Mouse (Mus musculus) CH12.LX (cell line): Measurements from ENCODE around the gene S1pr4. TPM values are rescaled to one million over a fixed set of nuclear protein-coding genes. Genes with fewer than 3 reads are reported as not detected.

Experiments
- DNase-seq: peaks from one replicate; pipeline ENCODE4 v3.0.0-alpha.2; 2013; ENCODE audit errors: extremely low read depth
- H3K27ac ChIP-seq: 2 replicates; pipeline ENCODE4 v1.5.1; 2012; ENCODE audit warnings: low read depth, mild to moderate bottlenecking, control low read depth, moderate library complexity; ENCODE audit not compliant: insufficient read depth
- H3K27me3 ChIP-seq: replicated peaks from 2 replicates; pipeline ENCODE3; 2012; ENCODE audit warnings: inconsistent platforms
- H3K36me3 ChIP-seq, 2 experiments: replicated peaks in 1 of 2; 2 replicates each; pipeline versions ENCODE3 to v1.6.1; 2012; ENCODE audit warnings: inconsistent platforms in 1 of 2, low read length in 1 of 2, mild to moderate bottlenecking in 1 of 2, mixed read lengths in 1 of 2, moderate library complexity in 1 of 2; ENCODE audit not compliant: control insufficient read depth in 1 of 2, insufficient read depth in 1 of 2
- H3K4me1 ChIP-seq, 2 experiments: 2 replicates each; pipeline ENCODE4 v1.6.1; 2012; ENCODE audit warnings: inconsistent platforms in 1 of 2, moderate library complexity in 1 of 2; ENCODE audit not compliant: insufficient read depth in 2 of 2, control insufficient read depth in 1 of 2
- H3K4me2 ChIP-seq: 2 replicates; pipeline ENCODE4 v1.6.1; 2012; ENCODE audit warnings: low read depth, mild to moderate bottlenecking, control low read depth; ENCODE audit not compliant: poor library complexity, insufficient read depth, severe bottlenecking
- H3K4me3 ChIP-seq, 3 experiments: fragments of 150-350 bp in 1 of 3; sonication (generic) in 1 of 3; replicated peaks in 1 of 3; 2 replicates each; pipeline versions ENCODE3 to v1.5.1; 2011 to 2012; ENCODE audit warnings: low read depth in 2 of 3, low read length in 2 of 3, mild to moderate bottlenecking in 2 of 3, moderate library complexity in 2 of 3, control low read depth in 1 of 3, improper control_type of control experiment in 1 of 3, inconsistent platforms in 1 of 3, mixed read lengths in 1 of 3; ENCODE audit not compliant: poor library complexity in 1 of 3
- H3K79me2 ChIP-seq: replicated peaks from 2 replicates; pipeline ENCODE4 v1.6.1; 2012; ENCODE audit warnings: mild to moderate bottlenecking, moderate library complexity; ENCODE audit not compliant: control insufficient read depth, poor library complexity, insufficient read depth, severe bottlenecking; ENCODE audit errors: extremely low read depth
- H3K9ac ChIP-seq: 2 replicates; pipeline ENCODE4 v1.6.1; 2012; ENCODE audit warnings: low read depth, mild to moderate bottlenecking, control low read depth, moderate library complexity; ENCODE audit not compliant: insufficient read depth
- H3K9me3 ChIP-seq: replicated peaks from 2 replicates; pipeline ENCODE3; 2012; ENCODE audit warnings: low read length, inconsistent platforms, mixed read lengths
- BHLHE40 ChIP-seq: IDR thresholded peaks from 2 replicates; pipeline ENCODE4 v1.6.1; 2011; ENCODE audit warnings: mild to moderate bottlenecking, low read depth, low read length, improper control_type of control experiment
- CHD1 ChIP-seq: IDR thresholded peaks from 2 replicates; pipeline ENCODE4 v1.6.1; 2012; ENCODE audit warnings: low read depth, low read length, improper control_type of control experiment, inconsistent platforms
- CHD2 ChIP-seq: IDR thresholded peaks from 2 replicates; pipeline ENCODE4 v1.6.1; 2011; ENCODE audit warnings: low read length, improper control_type of control experiment
- CTCF ChIP-seq, 2 experiments: IDR thresholded peaks in 1 of 2; conservative IDR thresholded peaks in 1 of 2; 2 replicates each; pipeline ENCODE4 v1.5.1; 2011 to 2012; ENCODE audit warnings: low read depth in 2 of 2, low read length in 2 of 2, improper control_type of control experiment in 1 of 2, inconsistent platforms in 1 of 2, mild to moderate bottlenecking in 1 of 2, moderate library complexity in 1 of 2
- E2F4 ChIP-seq: IDR thresholded peaks from 2 replicates; pipeline ENCODE4 v1.6.1; 2011; ENCODE audit warnings: low read depth, low read length, improper control_type of control experiment; ENCODE audit not compliant: insufficient replicate concordance
- ELF1 ChIP-seq: IDR thresholded peaks from 2 replicates; pipeline ENCODE4 v1.6.1; 2014; ENCODE audit warnings: low read depth, mild to moderate bottlenecking, inconsistent platforms, low read length, improper control_type of control experiment
- EP300 ChIP-seq: IDR thresholded peaks from 2 replicates; pipeline ENCODE4 v1.6.1; 2011; ENCODE audit warnings: low read length, improper control_type of control experiment
- ETS1 ChIP-seq: conservative IDR thresholded peaks from 2 replicates; pipeline ENCODE4 v1.6.1; 2012; ENCODE audit warnings: low read depth, mild to moderate bottlenecking, inconsistent platforms, low read length, improper control_type of control experiment, moderate library complexity
- GABPA ChIP-seq: IDR thresholded peaks from 2 replicates; pipeline ENCODE4 v1.6.1; 2012; ENCODE audit warnings: low read depth, low read length, improper control_type of control experiment, inconsistent platforms; ENCODE audit not compliant: insufficient replicate concordance
- IRF4 ChIP-seq: IDR thresholded peaks from 2 replicates; pipeline ENCODE4 v1.6.1; 2014; ENCODE audit warnings: low read depth, mild to moderate bottlenecking, inconsistent platforms, low read length, improper control_type of control experiment
- JUN ChIP-seq: IDR thresholded peaks from 2 replicates; pipeline ENCODE4 v1.6.1; 2011; ENCODE audit warnings: low read depth, mild to moderate bottlenecking, low read length, improper control_type of control experiment, moderate library complexity; ENCODE audit not compliant: insufficient read depth
- MAFK ChIP-seq: IDR thresholded peaks from 2 replicates; pipeline ENCODE4 v1.6.1; 2011; ENCODE audit warnings: low read length, improper control_type of control experiment; ENCODE audit not compliant: insufficient replicate concordance
- MAX ChIP-seq: IDR thresholded peaks from 2 replicates; pipeline ENCODE4 v1.6.1; 2011; ENCODE audit warnings: low read length, improper control_type of control experiment
- MAZ ChIP-seq: IDR thresholded peaks from 2 replicates; pipeline ENCODE4 v1.6.1; 2012; ENCODE audit warnings: low read depth, mild to moderate bottlenecking, inconsistent platforms, low read length, improper control_type of control experiment, moderate library complexity
- MEF2A ChIP-seq: IDR thresholded peaks from 2 replicates; pipeline ENCODE4 v1.6.1; 2014; ENCODE audit warnings: low read depth, mild to moderate bottlenecking, inconsistent platforms, low read length, improper control_type of control experiment, borderline replicate concordance
- NELFE ChIP-seq: IDR thresholded peaks from 2 replicates; pipeline ENCODE4 v1.6.1; 2011; ENCODE audit warnings: low read depth, low read length, improper control_type of control experiment
- NRF1 ChIP-seq: IDR thresholded peaks from 2 replicates; pipeline ENCODE4 v1.6.1; 2014; ENCODE audit warnings: low read depth, mild to moderate bottlenecking, inconsistent platforms, low read length, improper control_type of control experiment, moderate library complexity
- PAX5 ChIP-seq: IDR thresholded peaks from 2 replicates; pipeline ENCODE4 v1.6.1; 2012; ENCODE audit warnings: low read length, inconsistent platforms, mixed read lengths
- POLR2A ChIP-seq: IDR thresholded peaks from 2 replicates; pipeline ENCODE4 v1.6.1; 2011; ENCODE audit warnings: low read depth, mild to moderate bottlenecking, improper control_type of control experiment, low read length
- POLR2AphosphoS2 ChIP-seq: IDR thresholded peaks from 2 replicates; pipeline ENCODE4 v1.6.1; 2011; ENCODE audit warnings: low read depth, low read length, improper control_type of control experiment
- RAD21 ChIP-seq: IDR thresholded peaks from 2 replicates; pipeline ENCODE4 v1.6.1; 2011; ENCODE audit warnings: low read depth, mild to moderate bottlenecking, low read length, improper control_type of control experiment, moderate library complexity
- RCOR1 ChIP-seq: conservative IDR thresholded peaks from 2 replicates; pipeline ENCODE4 v1.6.1; 2012; ENCODE audit warnings: low read depth, mild to moderate bottlenecking, inconsistent platforms, low read length, improper control_type of control experiment
- SIN3A ChIP-seq: IDR thresholded peaks from 2 replicates; pipeline ENCODE4 v1.6.1; 2012; ENCODE audit warnings: low read length, improper control_type of control experiment, inconsistent platforms
- SMC3 ChIP-seq: IDR thresholded peaks from 2 replicates; pipeline ENCODE4 v1.6.1; 2011; ENCODE audit warnings: low read depth, low read length, improper control_type of control experiment
- TBP ChIP-seq: conservative IDR thresholded peaks from 2 replicates; pipeline ENCODE4 v1.6.1; 2011; ENCODE audit warnings: low read depth, low read length, improper control_type of control experiment
- TCF12 ChIP-seq: IDR thresholded peaks from 2 replicates; pipeline ENCODE4 v1.6.1; 2014; ENCODE audit warnings: low read depth, mild to moderate bottlenecking, inconsistent platforms, low read length, improper control_type of control experiment
- USF2 ChIP-seq: conservative IDR thresholded peaks from 2 replicates; pipeline ENCODE4 v1.6.1; 2011; ENCODE audit warnings: low read depth, low read length, improper control_type of control experiment
- ZC3H11A ChIP-seq: IDR thresholded peaks from 2 replicates; pipeline ENCODE4 v1.6.1; 2012; ENCODE audit warnings: low read depth, mild to moderate bottlenecking, inconsistent platforms, low read length, improper control_type of control experiment
- ZKSCAN1 ChIP-seq: IDR thresholded peaks from 2 replicates; pipeline ENCODE4 v1.6.1; 2012; ENCODE audit warnings: low read depth, inconsistent platforms, low read length, improper control_type of control experiment, borderline replicate concordance
- ZMIZ1 ChIP-seq: IDR thresholded peaks from 2 replicates; pipeline ENCODE4 v1.6.1; 2012; ENCODE audit warnings: low read depth, mild to moderate bottlenecking, inconsistent platforms, low read length, improper control_type of control experiment
- ZNF384 ChIP-seq: IDR thresholded peaks from 2 replicates; pipeline ENCODE4 v1.6.1; 2012; ENCODE audit warnings: low read depth, low read length, improper control_type of control experiment, inconsistent platforms
- dilution Hi-C: fragments of 300-500 bp; cut with MboI; formaldehyde crosslinking; loops from 2 replicates; pipeline ENCODE4 v1.14.3; 2020; ENCODE audit warnings: low sequenced_read_pairs; ENCODE audit not compliant: extremely low pct_unique_long_range_greater_than_20kb, extremely low pct_ligation_motif_present
- in situ Hi-C: fragments of 300-500 bp; cut with MboI; formaldehyde crosslinking; loops from 3 replicates; pipeline ENCODE4 v1.14.3; 2019; ENCODE audit warnings: low sequenced_read_pairs, low pct_ligation_motif_present, low pct_unique_long_range_greater_than_20kb, mixed read lengths
- polyA plus RNA-seq: library from polyadenylated mRNA; unstranded; fragments of >175 nt; gene quantifications from 2 replicates; pipeline ENCODE4 v1.2.1, GENCODE M21; 2012; ENCODE audit warnings: low read depth; ENCODE audit not compliant: insufficient read length
- total RNA-seq, 2 experiments: library from RNA; depleted of rRNA; stranded (reverse); fragments of 300-350 nt in 1 of 2; fragments of >200 nt in 1 of 2; gene quantifications; 2 replicates each; pipeline ENCODE4 v1.2.3; 2012 to 2014

Gene S1pr4
- total and polyA plus RNA-seq, 3 experiments: 0.19 to 0.30 TPM; not detected in 1

DNA sequence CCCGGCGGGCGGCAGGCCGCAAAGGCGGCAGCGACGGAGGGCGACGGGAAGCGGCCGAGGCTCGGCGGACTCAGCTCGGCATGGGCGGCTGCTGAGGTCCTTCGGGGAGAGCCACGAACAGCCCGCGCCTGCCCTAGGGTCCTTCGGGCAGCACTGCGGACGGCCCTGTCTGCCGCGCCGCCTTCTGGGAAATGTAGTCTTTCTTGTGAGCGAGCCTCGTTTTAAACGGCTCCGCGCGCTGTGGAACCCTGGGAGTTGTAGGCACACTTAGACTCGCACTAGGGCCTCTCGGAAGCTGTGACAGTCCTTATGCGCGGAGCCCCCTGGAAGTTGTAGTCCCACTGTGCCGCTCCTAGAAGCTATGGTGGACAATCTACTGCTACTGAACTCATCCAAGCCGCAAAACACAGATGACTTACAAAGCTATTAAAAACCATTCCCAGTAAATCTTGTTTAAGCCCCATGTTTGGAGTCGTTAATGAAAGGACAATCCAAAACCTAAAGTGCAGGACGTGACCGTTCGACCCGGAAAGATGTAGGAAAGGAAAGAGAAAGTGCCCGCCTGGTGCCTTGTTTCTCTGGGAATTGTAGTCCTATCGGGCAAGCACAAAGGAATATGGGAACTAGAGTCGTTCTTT, 3.5 kb downstream of the S1pr4 start, which contains the start of gene Ncln (continued):
- TF ChIP-seq PAX5 (no peak), JUN (no peak), POLR2A (peak; percentile 83), SIN3A (peak; percentile 83), ZC3H11A (no peak), MAX (peak; percentile 98), ZNF384 (no peak), ZKSCAN1 (peak; percentile 44; the same call in 1 of the 2 replicates), GABPA (peak; percentile 82; the same call in 1 of the 2 replicates), POLR2AphosphoS2 (peak; percentile 72; the same call in 1 of the 2 replicates), SMC3 (no peak), CHD2 (no peak; the same call in 1 of the 2 replicates), NELFE (peak; percentile 71; the same call in 1 of the 2 replicates), ZMIZ1 (no peak), E2F4 (0 out of 2 replicates have a peak, but pooled peaks have one; percentile 66), RCOR1 (no peak), TBP (peak; percentile 79), MEF2A (0 out of 2 replicates have a peak, but pooled peaks have one; percentile 24), ELF1 (peak; percentile 79), NRF1 (peak; percentile 34; the same call in 1 of the 2 replicates), CTCF (conservative IDR thresholded peaks at IDR 0.05 in 1 of 2, IDR thresholded peaks at IDR 0.05 in 1 of 2; ENCODE audit: low read depth in 2 of 2, low read length in 2 of 2) (peak in 1 of 2 experiments; percentile 6; a peak in 1 of 4 replicates), BHLHE40 (0 out of 2 replicates have a peak, but pooled peaks have one; percentile 12)
- TF ChIP-seq, all 38 proteins: peak for 21

DNA sequence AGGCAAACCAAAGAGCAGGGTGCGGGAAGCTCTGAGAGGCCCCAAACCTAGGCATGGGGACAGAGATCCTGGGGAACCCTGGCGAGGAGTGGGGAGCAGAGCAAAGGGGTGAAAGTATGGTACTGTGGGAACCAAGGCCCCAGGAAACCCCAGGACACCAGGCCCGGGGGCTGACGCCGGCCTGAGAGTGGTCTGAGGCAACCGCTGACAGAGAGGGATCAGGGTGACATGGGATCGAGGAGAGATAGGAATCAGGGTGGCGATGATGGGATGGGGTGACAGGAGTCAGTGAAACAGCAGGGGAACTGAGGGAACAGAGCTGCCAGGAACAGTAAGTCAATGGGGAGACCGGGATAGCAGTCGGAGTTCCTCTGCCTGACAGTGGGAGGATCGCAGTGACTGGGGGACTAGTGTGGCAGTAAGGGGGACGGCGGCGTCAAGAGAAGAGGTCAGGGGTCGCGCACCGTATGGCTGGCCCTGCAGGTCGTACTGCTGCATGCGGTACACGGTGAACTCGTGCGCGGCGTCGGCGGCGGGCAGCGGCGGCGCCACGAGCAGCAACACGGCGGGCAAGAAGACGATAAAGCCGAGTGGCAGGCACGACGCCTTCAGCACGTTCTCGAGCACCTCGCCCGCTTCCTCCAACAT, 4.2 kb downstream of the S1pr4 start:
- peak overlapping the region; percentile 89 to 99 (median 96) for H3K4me3 ChIP-seq
- no peak for DNase-seq
- H3K27me3 ChIP-seq: peaks cover under 1% of the 10 kb centered on the region
- peaks cover 27 to 40% of the 10 kb centered on the region in 2 experiments for H3K36me3 ChIP-seq
- peak overlapping the region; percentile 77 for H3K4me2 ChIP-seq
- no peak for TF ChIP-seq IRF4
- no peak for TF ChIP-seq ETS1
- TF ChIP-seq MAZ: no peak
- TF ChIP-seq CHD1: no peak
- TF ChIP-seq ZMIZ1: no peak
- no peak for TF ChIP-seq EP300
- no peak for TF ChIP-seq USF2
- TF ChIP-seq TCF12: no peak
- no peak for TF ChIP-seq NELFE
- no peak for TF ChIP-seq MAFK
- TF ChIP-seq RAD21: no peak
- TF ChIP-seq ZNF384: no peak
- no peak for TF ChIP-seq SMC3
- TF ChIP-seq E2F4: no peak
- TF ChIP-seq TBP: no peak
- no peak for TF ChIP-seq CHD2
- peak overlapping the region; percentile 77 for H3K9ac ChIP-seq
- in situ Hi-C loops: loop anchor here (5.0 to 10.0 kb wide), 2 partner anchors 37 to 109 kb away; partner anchors contain the start of genes BC025920 and Tle6
- H3K4me1 ChIP-seq: peaks cover 23 to 44% of the 10 kb centered on the region in 2 experiments
- 0 out of 2 replicates have a peak overlapping the region, but pooled peaks have one; percentile 31 for H3K27ac ChIP-seq
- H3K79me2 ChIP-seq: peaks cover 25% of the 10 kb centered on the region
- H3K9me3 ChIP-seq: no peaks in the 10 kb centered on the region
- dilution Hi-C loops: no loop called here
